Mouse (Mus musculus) myocyte (in vitro differentiated cells): ENCODE measurements around the gene Hist1h2bg.

Experiments
- CEBPB ChIP-seq: IDR thresholded peaks from 2 replicates; pipeline ENCODE4 v1.6.1; 2011; ENCODE audit warnings: mild to moderate bottlenecking, moderate library complexity; ENCODE audit not compliant: poor library complexity, insufficient read depth, severe bottlenecking
- E2F4 ChIP-seq: IDR thresholded peaks from one replicate; pipeline ENCODE4 v1.6.1; 2011; ENCODE audit warnings: mild to moderate bottlenecking, control low read depth, moderate library complexity; ENCODE audit not compliant: insufficient read depth
- MAX ChIP-seq: IDR thresholded peaks from one replicate; pipeline ENCODE4 v1.6.1; 2011; ENCODE audit warnings: low read depth, mild to moderate bottlenecking, control low read depth
- POLR2A ChIP-seq: IDR thresholded peaks from one replicate; pipeline ENCODE4 v1.6.1; 2011; ENCODE audit warnings: low read depth, mild to moderate bottlenecking, control low read depth, moderate library complexity; ENCODE audit not compliant: insufficient read length
- POLR2AphosphoS2 ChIP-seq: IDR thresholded peaks from one replicate; pipeline ENCODE4 v1.6.1; 2011; ENCODE audit warnings: low read depth, control low read depth; ENCODE audit not compliant: insufficient read length
- SRF ChIP-seq: IDR thresholded peaks from one replicate; pipeline ENCODE4 v1.6.1; 2011; ENCODE audit warnings: low read depth; ENCODE audit not compliant: control insufficient read depth, insufficient read length
- TCF12 ChIP-seq: IDR thresholded peaks from one replicate; pipeline ENCODE4 v1.6.1; 2011; ENCODE audit warnings: mild to moderate bottlenecking, control low read depth; ENCODE audit not compliant: poor library complexity, insufficient read depth, severe bottlenecking
- USF1 ChIP-seq: IDR thresholded peaks from one replicate; pipeline ENCODE4 v1.6.1; 2011; ENCODE audit warnings: low read depth, mild to moderate bottlenecking, control low read depth, moderate library complexity

DNA sequence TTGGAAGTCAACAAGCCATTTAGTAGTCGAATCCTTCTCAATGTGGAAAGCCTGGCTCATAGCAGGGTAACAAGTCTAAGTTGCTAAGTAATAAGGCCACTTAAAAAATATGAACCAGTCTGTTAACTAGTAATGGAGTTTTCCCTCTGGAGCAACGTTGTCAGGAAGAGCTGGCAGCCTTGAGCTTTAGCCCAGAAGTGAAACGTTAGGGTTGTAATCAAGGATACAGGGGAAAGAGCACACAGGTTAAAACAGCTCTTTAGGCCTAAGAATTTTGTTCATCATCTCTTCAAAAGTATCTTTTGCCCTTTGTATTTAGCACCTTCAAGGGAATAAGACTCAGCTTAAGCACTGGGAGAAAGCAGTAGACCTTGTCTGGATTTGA, 20.4 kb upstream of the Hist1h2bg start:
- TF ChIP-seq POLR2A: no peak
- no peak for TF ChIP-seq MAX
- no peak for TF ChIP-seq USF1
- peak; percentile 47 for TF ChIP-seq POLR2AphosphoS2
- TF ChIP-seq SRF: no peak
- no peak for TF ChIP-seq CEBPB
- no peak for TF ChIP-seq E2F4
- no peak for TF ChIP-seq TCF12
